Comparison of ENCODE assay signal across 30 mouse cellular contexts in the genomic region with DNA sequence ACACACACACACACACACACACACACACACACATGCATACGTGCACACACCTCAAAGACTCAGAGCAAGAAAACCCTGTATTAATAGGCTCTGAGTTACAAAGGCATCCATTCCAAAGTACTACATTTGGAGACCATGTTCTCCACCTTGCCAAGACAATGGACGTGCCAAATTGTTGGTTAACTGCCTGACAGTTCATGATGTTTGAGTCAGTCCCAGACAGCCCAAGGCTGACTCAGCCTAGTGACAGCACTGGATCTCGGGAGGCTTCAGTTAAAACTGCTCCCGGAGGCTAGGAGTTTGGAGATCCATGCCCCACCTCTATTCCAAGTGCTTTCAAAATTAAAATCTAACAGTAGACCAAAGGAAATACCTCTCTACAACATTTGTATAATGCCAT.
DNase-seq lines count a peak whose midpoint lies in the region; ATAC-seq and TF ChIP-seq lines count a peak whose summit lies in the region.
"Had no signal": no experiment of that assay in that cellular context is flagged by ENCODE, and none has a peak within 500 bp of the region (broad histone marks: within the 10 kb centered on the region; RNA-seq: fewer than 3 reads in every experiment).

No protein-coding gene starts in this region.

- TF ChIP-seq CTCF in gastrocnemius, adult 2 months (IDR thresholded peaks at IDR 0.05): no peak

- intact Hi-C loops in gastrocnemius, adult 2 months (cut with DNase I): no loop called here
- intact Hi-C loops in left cerebral cortex, postnatal 36 days (cut with DNase I): no loop called here

- H3K9ac ChIP-seq in hindbrain, embryonic 16.5 days (ENCODE audit: low read depth, low read length): no peak overlapping the region
- H3K9ac ChIP-seq in hindbrain, embryonic 13.5 days: no peak overlapping the region
- H3K9ac ChIP-seq: forebrain, embryonic 12.5 days; heart, embryonic 15.5 days; hindbrain, embryonic 14.5 days; intestine, embryonic 15.5 days; kidney, embryonic 15.5 days; limb, embryonic 12.5 days; liver, embryonic 12.5 days; lung, embryonic 15.5 days; neural tube, embryonic 15.5 days; stomach, embryonic 15.5 days had no signal

- 0 out of 2 replicates have a peak, but pooled peaks have one; percentile 37 for ATAC-seq in hindbrain, embryonic 16.5 days
- no peak for ATAC-seq in hindbrain, embryonic 13.5 days (ENCODE audit: low FRiP score)
- ATAC-seq: intestine, embryonic 15.5 days; liver, embryonic 12.5 days; Patski had no signal

- no peak overlapping the region for H3K4me3 ChIP-seq in gastrocnemius, adult 2 months
- no peak overlapping the region for H3K4me3 ChIP-seq in hindbrain, embryonic 16.5 days (ENCODE audit: low read length)
- no peak overlapping the region for H3K4me3 ChIP-seq in hindbrain, embryonic 13.5 days
- H3K4me3 ChIP-seq: embryonic facial prominence, embryonic 10.5 days; forebrain, embryonic 12.5 days; heart, embryonic 15.5 days; intestine, embryonic 15.5 days; kidney, embryonic 15.5 days; left cerebral cortex, adult 2 months; limb, embryonic 12.5 days; liver, embryonic 12.5 days; lung, embryonic 15.5 days; megakaryocyte, embryonic 14.5 days; neural tube, embryonic 15.5 days; stomach, embryonic 15.5 days had no signal

- DNase-seq in gastrocnemius, adult 2 months: peak; percentile 50
- no peak for DNase-seq in gastrocnemius, postnatal 4 days (ENCODE audit: low spot score in 2 of 2)
- DNase-seq in adipocyte (ENCODE audit: low spot score): peak; percentile 19
- peak; percentile 22 for DNase-seq in adrenal gland, postnatal 25 days
- no peak for DNase-seq in left cerebral cortex, adult 9 months (ENCODE audit: low spot score in 2 of 2)
- DNase-seq in left cerebral cortex, postnatal 36 days (ENCODE audit: low spot score in 2 of 2): no peak
- DNase-seq: cerebellum, adult 18-20 months; gastrocnemius, postnatal 36 days; kidney, postnatal 4 days; layer of hippocampus, adult 9-11 months; midbrain, embryonic 14.5 days; right cerebral cortex, postnatal 14 days; thymus, adult 18-20 months; thymus, postnatal 4 days had no signal

- H3K27me3 ChIP-seq in hindbrain, embryonic 16.5 days (replicated peaks; ENCODE audit: control insufficient read depth, insufficient read depth, low read length): no peaks in the 10 kb centered on the region
- H3K27me3 ChIP-seq in hindbrain, embryonic 13.5 days: no peaks in the 10 kb centered on the region
- H3K27me3 ChIP-seq: forebrain, embryonic 12.5 days; heart, embryonic 15.5 days; intestine, embryonic 15.5 days; kidney, embryonic 15.5 days; limb, embryonic 12.5 days; liver, embryonic 12.5 days; lung, embryonic 15.5 days; megakaryocyte, embryonic 14.5 days; neural tube, embryonic 15.5 days; stomach, embryonic 15.5 days had no signal

- WGBS in hindbrain, embryonic 16.5 days: 90% methylated on average over 4 of the region's 4 CpGs
- 89% methylated on average over 4 of the region's 4 CpGs for WGBS in hindbrain, embryonic 13.5 days

- no peaks in the 10 kb centered on the region; the same call in 1 of the 2 replicates for H3K4me1 ChIP-seq in hindbrain, embryonic 16.5 days (ENCODE audit: control insufficient read depth, insufficient read depth, low read depth, low read length)
- H3K4me1 ChIP-seq in hindbrain, embryonic 13.5 days (replicated peaks): peaks cover 20% of the 10 kb centered on the region; the same call in 1 of the 2 replicates
- H3K4me1 ChIP-seq: heart, embryonic 15.5 days; intestine, embryonic 15.5 days; kidney, embryonic 15.5 days; limb, embryonic 12.5 days; liver, embryonic 12.5 days; lung, embryonic 15.5 days; megakaryocyte, embryonic 14.5 days; stomach, embryonic 15.5 days had no signal

- H3K27ac ChIP-seq in gastrocnemius, adult 2 months: no peak overlapping the region
- H3K27ac ChIP-seq in hindbrain, embryonic 16.5 days (ENCODE audit: low read depth, low read length): no peak overlapping the region
- H3K27ac ChIP-seq in hindbrain, embryonic 13.5 days: no peak overlapping the region
- H3K27ac ChIP-seq: embryonic facial prominence, embryonic 10.5 days; forebrain, embryonic 12.5 days; heart, embryonic 15.5 days; hindbrain, embryonic 14.5 days; intestine, embryonic 15.5 days; kidney, embryonic 15.5 days; left cerebral cortex, adult 2 months; limb, embryonic 12.5 days; liver, embryonic 12.5 days; lung, embryonic 15.5 days; neural tube, embryonic 15.5 days; stomach, embryonic 15.5 days had no signal

- H3K9me3 ChIP-seq in hindbrain, embryonic 16.5 days (ENCODE audit: control insufficient read depth, low read length): no peaks in the 10 kb centered on the region
- no peaks in the 10 kb centered on the region; the same call in 1 of the 2 replicates for H3K9me3 ChIP-seq in hindbrain, embryonic 13.5 days
- H3K9me3 ChIP-seq: embryonic facial prominence, embryonic 10.5 days; forebrain, embryonic 12.5 days; heart, embryonic 15.5 days; intestine, embryonic 15.5 days; kidney, embryonic 15.5 days; limb, embryonic 12.5 days; liver, embryonic 12.5 days; lung, embryonic 15.5 days; neural tube, embryonic 15.5 days; stomach, embryonic 15.5 days had no signal

- H3K36me3 ChIP-seq in hindbrain, embryonic 16.5 days (ENCODE audit: control insufficient read depth, insufficient read depth, low read length): no peaks in the 10 kb centered on the region
- 0 out of 2 replicates have a peak, but pooled peaks cover under 1% of the 10 kb centered on the region for H3K36me3 ChIP-seq in hindbrain, embryonic 13.5 days
- H3K36me3 ChIP-seq: embryonic facial prominence, embryonic 10.5 days; forebrain, embryonic 12.5 days; heart, embryonic 15.5 days; intestine, embryonic 15.5 days; kidney, embryonic 15.5 days; limb, embryonic 12.5 days; liver, embryonic 12.5 days; lung, embryonic 15.5 days; neural tube, embryonic 15.5 days; stomach, embryonic 15.5 days had no signal

- H3K4me2 ChIP-seq in hindbrain, embryonic 16.5 days (ENCODE audit: low read length): no peak overlapping the region
- H3K4me2 ChIP-seq in hindbrain, embryonic 13.5 days: no peak overlapping the region
- H3K4me2 ChIP-seq: forebrain, embryonic 12.5 days; heart, embryonic 15.5 days; hindbrain, embryonic 14.5 days; intestine, embryonic 15.5 days; kidney, embryonic 15.5 days; limb, embryonic 12.5 days; liver, embryonic 12.5 days; lung, embryonic 15.5 days; neural tube, embryonic 15.5 days; stomach, embryonic 15.5 days had no signal

Comparison
In these comparisons a context has a peak if more than half of its experiments do, and no peak if none do; other contexts are left out.
1. DNase-seq: peak in gastrocnemius, adult 2 months (single experiment), adipocyte (single experiment) and adrenal gland, postnatal 25 days (single experiment); none in gastrocnemius, postnatal 4 days (0 of 2), left cerebral cortex, adult 9 months (0 of 2) and left cerebral cortex, postnatal 36 days (0 of 2).